Mouse (Mus musculus): ENCODE data around the gene Ccdc151.
A peak's percentile ranks its signal among the peaks of the same experiment; 100 is the strongest.

Ccdc151 gene

GRCm38 (mm10) chr9:21958372-21958771, 44.1 kb downstream of the Ccdc151 start:
- DNase-seq (ENCODE audit: low read depth, low spot score): no peak

- DNase-seq (ENCODE audit: low read depth, low spot score): peak; percentile 99
Observed at GRCm38 (mm10) chr9:21955570-21956281, 46.7 kb downstream of the Ccdc151 start, which contains the start of gene Swsap1. Gene Swsap1 (plus strand): TSS chr9:21955755.

- no peak for DNase-seq (ENCODE audit: low read depth, low spot score)
Observed at GRCm38 (mm10) chr9:21955225-21955569, 47.2 kb downstream of the Ccdc151 start.

- DNase-seq (ENCODE audit: low read depth, low spot score): no peak
Observed at GRCm38 (mm10) chr9:21954635-21955034, 47.8 kb downstream of the Ccdc151 start.

- peak; percentile 93 for DNase-seq (ENCODE audit: low read depth, low spot score)
Observed at GRCm38 (mm10) chr9:21953600-21953999, 48.8 kb downstream of the Ccdc151 start.

GRCm38 (mm10) chr9:21951977-21952376, 50.5 kb downstream of the Ccdc151 start:
- no peak for DNase-seq (ENCODE audit: low read depth, low spot score)

- DNase-seq (ENCODE audit: low read depth, low spot score): no peak
Observed at GRCm38 (mm10) chr9:21950322-21950721, 52.1 kb downstream of the Ccdc151 start.

- peak; percentile 67 for DNase-seq (ENCODE audit: low read depth, low spot score)
Observed at GRCm38 (mm10) chr9:21948790-21949189, 53.6 kb downstream of the Ccdc151 start.

GRCm38 (mm10) chr9:21948146-21948545, 54.3 kb downstream of the Ccdc151 start:
- DNase-seq (ENCODE audit: low read depth, low spot score): no peak

GRCm38 (mm10) chr9:21947540-21948130, 54.8 kb downstream of the Ccdc151 start:
- DNase-seq (ENCODE audit: low read depth, low spot score): no peak

GRCm38 (mm10) chr9:21944267-21944666, 58.2 kb downstream of the Ccdc151 start:
- no peak for DNase-seq (ENCODE audit: low read depth, low spot score)

- no peak for DNase-seq (ENCODE audit: low read depth, low spot score)
Observed at GRCm38 (mm10) chr9:21943638-21944037, 58.8 kb downstream of the Ccdc151 start.

- DNase-seq (ENCODE audit: low read depth, low spot score): no peak
Observed at GRCm38 (mm10) chr9:21943046-21943445, 59.4 kb downstream of the Ccdc151 start.
